Mouse (Mus musculus) cortical plate, adult 2 months (tissue): ENCODE measurements at regions not wholly inside any gene's neighbourhood (a gene's known extent, or its start where the extent isn't known, plus 50 kb on each side); places are given as distances from the start of the nearest gene placed in this dataset.

ENCODE experiments used
- CTCF ChIP-seq: fragments of 200-500 bp; IDR thresholded peaks from 2 replicates; pipeline ENCODE4 v1.5.1; 2011; ENCODE audit warnings: mild to moderate bottlenecking, control low read depth, low read length; ENCODE audit not compliant: insufficient read depth; ENCODE audit errors: extremely low read depth
- POLR2A ChIP-seq: fragments of 200-500 bp; IDR thresholded peaks from 2 replicates; pipeline ENCODE4 v1.6.1; 2011; ENCODE audit warnings: mild to moderate bottlenecking, low read length, control low read depth; ENCODE audit not compliant: insufficient read depth; ENCODE audit errors: extremely low read depth

DNA sequence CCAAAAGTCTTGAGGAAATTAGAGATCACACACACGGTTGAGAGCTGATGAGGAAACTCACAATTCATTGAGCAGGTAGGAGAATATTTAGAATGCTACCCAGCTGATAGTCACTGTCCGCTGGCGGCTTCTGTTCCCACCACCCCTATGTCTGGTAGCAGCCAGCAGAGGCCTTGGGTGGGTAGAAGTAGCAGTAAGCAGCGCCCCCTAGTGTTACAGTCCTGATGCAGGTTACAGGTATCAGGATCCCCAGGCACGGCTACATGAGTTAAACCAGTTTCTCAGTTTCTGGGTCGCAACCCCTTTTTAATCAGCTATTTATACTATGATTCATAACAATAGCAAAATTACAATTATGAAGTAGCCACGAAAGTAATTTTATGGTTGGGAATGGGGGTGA is 264.1 kb upstream of the Pum3 start:
- TF ChIP-seq POLR2A (no peak), CTCF (no peak)
